Mouse (Mus musculus): Measurements from ENCODE around the gene Agbl2. TPM values are rescaled to one million over a fixed set of nuclear protein-coding genes. Genes with fewer than 3 reads are reported as not detected.
A peak's percentile ranks its signal among the peaks of the same experiment; 100 is the strongest.
"Not testable (repeated sequence)": the region's sequence is repeated elsewhere in the genome, so short reads cannot be mapped to it uniquely, and the experiment has no call there.

Agbl2 gene
- total RNA-seq, 2 experiments from 2014 or later, result 0.28 to 0.32 TPM

GRCm38 (mm10) chr2:90808241-90809126, 26.0 kb downstream of the Agbl2 start:
- intact Hi-C loops (cut with DNase I), result no loop called here
- DNase-seq (ENCODE audit: extremely low spot score in 1 of 2, low spot score in 2 of 2), result no peak

GRCm38 (mm10) chr2:90810751-90811150, 28.2 kb downstream of the Agbl2 start:
- intact Hi-C loops (cut with DNase I), result no loop called here
- DNase-seq (ENCODE audit: extremely low spot score in 1 of 2, low spot score in 2 of 2), result no peak

GRCm38 (mm10) chr2:90815266-90815665, 32.7 kb downstream of the Agbl2 start:
- intact Hi-C loops (cut with DNase I), result no loop called here
- no peak for DNase-seq (ENCODE audit: extremely low spot score in 1 of 2, low spot score in 2 of 2)

GRCm38 (mm10) chr2:90816144-90816543, 33.6 kb downstream of the Agbl2 start:
- intact Hi-C loops (cut with DNase I), result no loop called here
- DNase-seq (ENCODE audit: extremely low spot score in 1 of 2, low spot score in 2 of 2), result no peak

GRCm38 (mm10) chr2:90818710-90819109, 36.2 kb downstream of the Agbl2 start:
- intact Hi-C loops (cut with DNase I), result no loop called here
- DNase-seq (ENCODE audit: extremely low spot score in 1 of 2, low spot score in 2 of 2), result no peak

GRCm38 (mm10) chr2:90820894-90821293, 38.4 kb downstream of the Agbl2 start:
- DNase-seq (ENCODE audit: extremely low spot score in 1 of 2, low spot score in 2 of 2), result no peak
- intact Hi-C loops (cut with DNase I), result no loop called here

GRCm38 (mm10) chr2:90822978-90823377, 40.5 kb downstream of the Agbl2 start:
- intact Hi-C loops (cut with DNase I), result no loop called here
- DNase-seq (ENCODE audit: extremely low spot score in 1 of 2, low spot score in 2 of 2), result no peak

- intact Hi-C loops (cut with DNase I), result no loop called here
Observed at GRCm38 (mm10) chr2:90823781-90824180, 41.3 kb downstream of the Agbl2 start.

GRCm38 (mm10) chr2:90824528-90824927, 42.0 kb downstream of the Agbl2 start:
- DNase-seq (ENCODE audit: extremely low spot score in 1 of 2, low spot score in 2 of 2); intact Hi-C loops (cut with DNase I): not testable (repeated sequence)

More at GRCm38 (mm10) chr2:90823781-90824180, 41.3 kb downstream of the Agbl2 start:
- no peak for DNase-seq (ENCODE audit: extremely low spot score in 1 of 2, low spot score in 2 of 2)

- intact Hi-C loops (cut with DNase I), result no loop called here
- no peak for DNase-seq (ENCODE audit: extremely low spot score in 1 of 2, low spot score in 2 of 2)
Observed at GRCm38 (mm10) chr2:90825515-90826172, 43.1 kb downstream of the Agbl2 start.

- no peak for DNase-seq (ENCODE audit: extremely low spot score in 1 of 2, low spot score in 2 of 2)
Observed at GRCm38 (mm10) chr2:90828739-90829138, 46.2 kb downstream of the Agbl2 start.

GRCm38 (mm10) chr2:90833502-90833901, 51.0 kb downstream of the Agbl2 start:
- intact Hi-C loops (cut with DNase I), result no loop called here
- no peak for DNase-seq (ENCODE audit: extremely low spot score in 1 of 2, low spot score in 2 of 2)

More at GRCm38 (mm10) chr2:90828739-90829138, 46.2 kb downstream of the Agbl2 start:
- intact Hi-C loops (cut with DNase I), result no loop called here

GRCm38 (mm10) chr2:90838621-90839020, 56.1 kb downstream of the Agbl2 start:
- intact Hi-C loops (cut with DNase I), result no loop called here
- no peak for DNase-seq (ENCODE audit: extremely low spot score in 1 of 2, low spot score in 2 of 2)

GRCm38 (mm10) chr2:90843666-90844065, 61.1 kb downstream of the Agbl2 start:
- no peak for DNase-seq (ENCODE audit: extremely low spot score in 1 of 2, low spot score in 2 of 2)
- intact Hi-C loops (cut with DNase I), result no loop called here

- intact Hi-C loops (cut with DNase I), result no loop called here
Observed at GRCm38 (mm10) chr2:90844262-90844661, 61.7 kb downstream of the Agbl2 start.

GRCm38 (mm10) chr2:90845234-90845633, 62.7 kb downstream of the Agbl2 start:
- intact Hi-C loops (cut with DNase I), result loop anchor here (5.0 kb wide), 1 partner anchor 63 kb away; the partner anchor contains the start of gene Agbl2
- DNase-seq (ENCODE audit: extremely low spot score in 1 of 2, low spot score in 2 of 2), result no peak

More at GRCm38 (mm10) chr2:90844262-90844661, 61.7 kb downstream of the Agbl2 start:
- DNase-seq (ENCODE audit: extremely low spot score in 1 of 2, low spot score in 2 of 2), result no peak

- intact Hi-C loops (cut with DNase I), result loop anchor here (5.0 kb wide), 1 partner anchor 64 kb away; the partner anchor contains the start of gene Agbl2
- peak in 1 of 2 experiments; percentile 53 for DNase-seq (ENCODE audit: extremely low spot score in 1 of 2, low spot score in 2 of 2)
Observed at GRCm38 (mm10) chr2:90846171-90846570, 63.6 kb downstream of the Agbl2 start.

- intact Hi-C loops (cut with DNase I), result loop anchor here (5.0 kb wide), 1 partner anchor 64 kb away; the partner anchor contains the start of gene Agbl2
- DNase-seq (ENCODE audit: extremely low spot score in 1 of 2, low spot score in 2 of 2), result no peak
Observed at GRCm38 (mm10) chr2:90846597-90846954, 64.0 kb downstream of the Agbl2 start.

GRCm38 (mm10) chr2:90846955-90847680, 64.6 kb downstream of the Agbl2 start, which contains the start of gene Mtch2:
Gene Mtch2, plus strand, starts transcription at chr2:90847155.
- intact Hi-C loops (cut with DNase I), result loop anchor here (5.0 kb wide), 1 partner anchor 65 kb away; the partner anchor contains the start of gene Agbl2
- DNase-seq (ENCODE audit: extremely low spot score in 1 of 2, low spot score in 2 of 2), result peak; percentile 95 to 99
